Mouse (Mus musculus): ENCODE results near the gene St6galnac3. TPM values are rescaled to one million over a fixed set of nuclear protein-coding genes. Genes with fewer than 3 reads are reported as not detected.
A peak's percentile ranks its signal among the peaks of the same experiment; 100 is the strongest.

St6galnac3 gene
- total and polyA plus RNA-seq, 3 experiments: 0.08 to 1.1 (median 0.38) TPM

DNA sequence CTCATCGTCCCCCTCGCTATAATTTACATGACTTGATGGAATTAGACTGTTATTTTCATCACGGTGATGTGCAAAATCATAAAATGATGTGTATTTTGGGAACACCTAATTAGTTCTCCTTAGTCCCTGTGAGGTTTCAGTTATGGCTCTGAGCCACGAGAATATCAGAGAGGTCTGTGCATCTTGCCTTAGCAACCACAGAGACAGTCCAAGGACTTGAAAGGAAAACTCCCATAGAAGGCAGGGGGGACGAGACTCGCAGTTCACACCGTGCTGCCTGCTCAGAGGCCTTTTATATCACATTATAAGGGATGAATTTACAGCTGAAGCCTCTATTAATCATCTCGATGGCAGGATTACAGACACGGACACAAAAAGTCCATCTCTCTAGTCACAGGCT, 327.2 kb downstream of the St6galnac3 start:
- dilution Hi-C loops (cut with MboI; ENCODE audit: extremely low pct_ligation_motif_present, extremely low pct_unique_long_range_greater_than_20kb, low sequenced_read_pairs): no loop called here

DNA sequence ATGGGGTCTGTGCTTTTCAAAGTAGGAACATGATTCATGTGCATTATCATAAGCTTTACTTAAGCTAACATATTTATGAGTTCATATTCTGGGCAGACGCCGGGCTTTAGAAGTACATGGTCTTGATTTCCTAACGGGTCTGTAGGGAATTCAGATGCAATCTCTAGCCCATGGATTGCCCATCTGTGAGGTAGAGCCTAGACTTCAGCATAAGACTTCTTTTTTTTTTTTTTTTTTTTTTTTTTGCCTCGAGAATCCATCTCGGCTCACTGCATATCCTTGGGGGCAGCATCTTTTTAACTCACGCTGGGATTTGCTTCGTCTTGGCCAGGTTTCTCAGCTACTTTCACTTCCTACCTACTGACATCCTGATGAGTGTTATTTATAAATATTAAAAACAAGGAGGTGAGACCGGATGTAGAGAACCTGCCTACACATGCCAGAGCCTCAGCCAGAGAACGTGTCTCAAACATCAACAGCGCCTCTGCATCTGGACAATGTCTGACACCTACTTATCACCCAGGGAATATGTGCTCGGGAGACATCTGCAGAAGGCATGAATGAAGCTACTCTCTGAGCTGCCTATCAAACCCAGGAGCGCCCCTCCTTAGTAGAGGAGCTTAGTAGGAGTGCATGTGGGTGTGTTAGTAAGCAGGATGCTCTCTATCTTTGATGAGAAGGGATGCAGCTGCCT, 328.5 kb downstream of the St6galnac3 start:
- DNase-seq (ENCODE audit: extremely low read depth): peak; percentile 65
- H3K9me3 ChIP-seq (replicated peaks; ENCODE audit: low read length): peaks cover 20% of the 10 kb centered on the region
- peaks cover 8 to 25% of the 10 kb centered on the region in 2 experiments for H3K4me1 ChIP-seq (ENCODE audit: control insufficient read depth in 1 of 2, insufficient read depth in 2 of 2)
- no peaks in the 10 kb centered on the region for H3K79me2 ChIP-seq (replicated peaks; ENCODE audit: control insufficient read depth, extremely low read depth, insufficient read depth, poor library complexity, severe bottlenecking)
- H3K36me3 ChIP-seq (replicated peaks in 1 of 2; ENCODE audit: control insufficient read depth in 1 of 2, insufficient read depth in 1 of 2, low read length in 1 of 2): peaks cover 0 to 2% of the 10 kb centered on the region in 2 experiments
- in situ Hi-C loops (cut with MboI; ENCODE audit: low pct_ligation_motif_present, low pct_unique_long_range_greater_than_20kb, low sequenced_read_pairs) (no loop called here), dilution Hi-C loops (cut with MboI; ENCODE audit: extremely low pct_ligation_motif_present, extremely low pct_unique_long_range_greater_than_20kb, low sequenced_read_pairs) (no loop called here)
- H3K9ac ChIP-seq (ENCODE audit: insufficient read depth, low read depth): no peak overlapping the region
- no peaks in the 10 kb centered on the region for H3K27me3 ChIP-seq (replicated peaks)
- TF ChIP-seq BHLHE40 (IDR thresholded peaks at IDR 0.05; ENCODE audit: low read depth, low read length): peak; percentile 87
- TF ChIP-seq IRF4 (IDR thresholded peaks at IDR 0.05; ENCODE audit: low read depth, low read length): peak; percentile 90
- no peak for TF ChIP-seq MAZ (IDR thresholded peaks at IDR 0.05; ENCODE audit: low read depth, low read length)
- TF ChIP-seq MAX (IDR thresholded peaks at IDR 0.05; ENCODE audit: low read length): peak; percentile 69
- TF ChIP-seq CTCF (conservative IDR thresholded peaks at IDR 0.05 in 1 of 2, IDR thresholded peaks at IDR 0.05 in 1 of 2; ENCODE audit: low read depth in 2 of 2, low read length in 2 of 2): peak in 1 of 2 experiments; percentile 26; a peak in 1 of 4 replicates
- no peak for TF ChIP-seq USF1 (IDR thresholded peaks at IDR 0.05; ENCODE audit: low read depth, low read length)
- no peak for TF ChIP-seq HCFC1 (IDR thresholded peaks at IDR 0.05; ENCODE audit: low read depth, low read length)
- peak; percentile 67; the same call in 1 of the 2 replicates for TF ChIP-seq MXI1 (IDR thresholded peaks at IDR 0.05; ENCODE audit: low read depth, low read length)
- peak; percentile 56; the same call in 1 of the 2 replicates for TF ChIP-seq ETS1 (conservative IDR thresholded peaks at IDR 0.05; ENCODE audit: low read depth, low read length)
- TF ChIP-seq ZNF384 (IDR thresholded peaks at IDR 0.05; ENCODE audit: low read depth, low read length): peak; percentile 94
- peak; percentile 74; the same call in 1 of the 2 replicates for TF ChIP-seq MYC (IDR thresholded peaks at IDR 0.05; ENCODE audit: low read depth, low read length)
- no peak for TF ChIP-seq POLR2A (IDR thresholded peaks at IDR 0.05; ENCODE audit: low read depth, low read length)
- TF ChIP-seq MAFK (IDR thresholded peaks at IDR 0.05; ENCODE audit: insufficient replicate concordance, low read length): no peak
- peak; percentile 33; the same call in 1 of the 2 replicates for TF ChIP-seq CHD2 (IDR thresholded peaks at IDR 0.05; ENCODE audit: low read length)
- TF ChIP-seq SMC3 (IDR thresholded peaks at IDR 0.05; ENCODE audit: low read depth, low read length): peak; percentile 21
- TF ChIP-seq CHD1 (IDR thresholded peaks at IDR 0.05; ENCODE audit: low read depth, low read length): peak; percentile 96; the same call in 1 of the 2 replicates
- TF ChIP-seq ZKSCAN1 (IDR thresholded peaks at IDR 0.05; ENCODE audit: borderline replicate concordance, low read depth, low read length): peak; percentile 88
- TF ChIP-seq EP300 (IDR thresholded peaks at IDR 0.05; ENCODE audit: low read length): peak; percentile 69; the same call in 1 of the 2 replicates
- peak; percentile 92 for TF ChIP-seq MEF2A (IDR thresholded peaks at IDR 0.05; ENCODE audit: borderline replicate concordance, low read depth, low read length)
- H3K4me3 ChIP-seq (replicated peaks in 1 of 3; ENCODE audit: low read depth in 2 of 3, low read length in 2 of 3, poor library complexity in 1 of 3): no peak overlapping the region
- no peak overlapping the region for H3K27ac ChIP-seq (ENCODE audit: insufficient read depth, low read depth)
- H3K4me2 ChIP-seq (ENCODE audit: insufficient read depth, low read depth, poor library complexity, severe bottlenecking): 0 out of 2 replicates have a peak overlapping the region, but pooled peaks have one; percentile 12

More for the DNA sequence above, 327.2 kb downstream of the St6galnac3 start:
- Histone ChIP-seq H3K4me1 (ENCODE audit: control insufficient read depth in 1 of 2, insufficient read depth in 2 of 2) (peaks cover 8 to 20% of the 10 kb centered on the region in 2 experiments), H3K79me2 (replicated peaks; ENCODE audit: control insufficient read depth, extremely low read depth, insufficient read depth, poor library complexity, severe bottlenecking) (no peaks in the 10 kb centered on the region), H3K27me3 (replicated peaks) (no peaks in the 10 kb centered on the region), H3K9ac (ENCODE audit: insufficient read depth, low read depth) (no peak overlapping the region), H3K4me3 (replicated peaks in 1 of 3; ENCODE audit: low read depth in 2 of 3, low read length in 2 of 3, poor library complexity in 1 of 3) (no peak overlapping the region), H3K4me2 (ENCODE audit: insufficient read depth, low read depth, poor library complexity, severe bottlenecking) (no peak overlapping the region), H3K27ac (ENCODE audit: insufficient read depth, low read depth) (no peak overlapping the region), H3K9me3 (replicated peaks; ENCODE audit: low read length) (peaks cover 18% of the 10 kb centered on the region), H3K36me3 (replicated peaks in 1 of 2; ENCODE audit: control insufficient read depth in 1 of 2, insufficient read depth in 1 of 2, low read length in 1 of 2) (peaks cover 0 to 2% of the 10 kb centered on the region in 2 experiments)
- DNase-seq (ENCODE audit: extremely low read depth): no peak
- TF ChIP-seq MXI1 (IDR thresholded peaks at IDR 0.05; ENCODE audit: low read depth, low read length): no peak
- no peak for TF ChIP-seq KAT2A (IDR thresholded peaks at IDR 0.05; ENCODE audit: insufficient replicate concordance, low read length)
- in situ Hi-C loops (cut with MboI; ENCODE audit: low pct_ligation_motif_present, low pct_unique_long_range_greater_than_20kb, low sequenced_read_pairs): no loop called here

All from CH12.LX (cell line).